Mouse (Mus musculus) cortical plate, adult 2 months (tissue): ENCODE data around the gene Med31. TPM values are rescaled to one million over a fixed set of nuclear protein-coding genes. Genes with fewer than 3 reads are reported as not detected.
"Not testable (repeated sequence)": the region's sequence is repeated elsewhere in the genome, so short reads cannot be mapped to it uniquely, and the experiment has no call there.

Source experiments
- H3K27ac ChIP-seq: fragments of 200-500 bp; 2 replicates; pipeline ENCODE4 v1.5.1; 2012; ENCODE audit warnings: low read length, control low read depth, inconsistent platforms; ENCODE audit not compliant: insufficient read depth
- H3K4me1 ChIP-seq: fragments of 200-500 bp; 2 replicates; pipeline ENCODE4 v1.6.1; 2011; ENCODE audit warnings: low read length; ENCODE audit not compliant: control insufficient read depth, insufficient read depth
- H3K4me3 ChIP-seq: fragments of 200-500 bp; 2 replicates; pipeline ENCODE4 v1.5.1; 2011; ENCODE audit warnings: mild to moderate bottlenecking, low read length, control low read depth; ENCODE audit not compliant: insufficient read depth
- CTCF ChIP-seq: fragments of 200-500 bp; IDR thresholded peaks from 2 replicates; pipeline ENCODE4 v1.5.1; 2011; ENCODE audit warnings: mild to moderate bottlenecking, control low read depth, low read length; ENCODE audit not compliant: insufficient read depth; ENCODE audit errors: extremely low read depth
- POLR2A ChIP-seq: fragments of 200-500 bp; IDR thresholded peaks from 2 replicates; pipeline ENCODE4 v1.6.1; 2011; ENCODE audit warnings: mild to moderate bottlenecking, low read length, control low read depth; ENCODE audit not compliant: insufficient read depth; ENCODE audit errors: extremely low read depth
- polyA plus RNA-seq: library from polyadenylated mRNA; depleted of rRNA; stranded (reverse); fragments of >200 nt; gene quantifications from 2 replicates; pipeline ENCODE4 v1.2.3, GENCODE M21; 2012; rRNA removed

Gene Med31
- polyA plus RNA-seq, 1 experiment = 25.8 TPM

- no peak for TF ChIP-seq CTCF
- TF ChIP-seq POLR2A = no peak
Measured at GRCm38 (mm10) chr11:72174721-72175120, 40.7 kb downstream of the Med31 start.

GRCm38 (mm10) chr11:72173506-72173905 is 41.9 kb downstream of the Med31 start:
- Histone ChIP-seq H3K27ac (no peak overlapping the region), H3K4me1 (peaks cover 2% of the 10 kb centered on the region), H3K4me3 (no peak overlapping the region)
- TF ChIP-seq POLR2A (no peak), CTCF (no peak)

More at GRCm38 (mm10) chr11:72174721-72175120, 40.7 kb downstream of the Med31 start:
- H3K4me3 ChIP-seq = no peak overlapping the region
- H3K4me1 ChIP-seq = peaks cover 2% of the 10 kb centered on the region
- H3K27ac ChIP-seq = no peak overlapping the region

- not testable (repeated sequence) for H3K4me3 ChIP-seq, H3K4me1 ChIP-seq, H3K27ac ChIP-seq
Measured at GRCm38 (mm10) chr11:72171906-72172305, 43.5 kb downstream of the Med31 start.

- TF ChIP-seq POLR2A = no peak
- TF ChIP-seq CTCF = no peak
- Histone ChIP-seq H3K4me1 (no peaks in the 10 kb centered on the region), H3K4me3 (no peak overlapping the region), H3K27ac (no peak overlapping the region)
Measured at GRCm38 (mm10) chr11:72169871-72170270, 45.5 kb downstream of the Med31 start.

- no peak overlapping the region for H3K27ac ChIP-seq
- no peak for TF ChIP-seq CTCF
- TF ChIP-seq POLR2A = no peak
Measured at GRCm38 (mm10) chr11:72163198-72163597, 52.2 kb downstream of the Med31 start.

More at GRCm38 (mm10) chr11:72163198-72163597, 52.2 kb downstream of the Med31 start:
- H3K4me3 ChIP-seq = no peak overlapping the region
- H3K4me1 ChIP-seq = no peaks in the 10 kb centered on the region

Other genes with a start within 250 kb of the Med31 start
- 0.04 and 0.06 TPM in 2 replicates for gene Aipl1, start 178.1 kb downstream of the Med31 start, polyA plus RNA-seq
- gene Pimreg, start 173.6 kb downstream of the Med31 start, polyA plus RNA-seq = 0.61 and 0.92 TPM in 2 replicates
- gene Pitpnm3, start 79.8 kb downstream of the Med31 start, polyA plus RNA-seq = 69.5 and 72.8 TPM in 2 replicates
- 7.0 and 8.0 TPM in 2 replicates for gene Gm43951, start 8.8 kb downstream of the Med31 start, polyA plus RNA-seq
- 34.1 and 36.2 TPM in 2 replicates for gene 4933427D14Rik, start 8.1 kb downstream of the Med31 start, polyA plus RNA-seq
- gene Txndc17, start 8.0 kb downstream of the Med31 start, polyA plus RNA-seq = 71.3 and 71.6 TPM in 2 replicates
- 16.7 and 20.8 TPM in 2 replicates for gene Slc13a5, start 51.6 kb upstream of the Med31 start, polyA plus RNA-seq
- gene Xaf1, start 86.0 kb upstream of the Med31 start, polyA plus RNA-seq = 16.0 and 16.3 TPM in 2 replicates
- gene Fbxo39, start 98.9 kb upstream of the Med31 start, polyA plus RNA-seq = not detected in 2 replicates
- 0.95 and 1.8 TPM in 2 replicates for gene Tekt1, start 146.8 kb upstream of the Med31 start, polyA plus RNA-seq
- gene Smtnl2, start 196.1 kb upstream of the Med31 start, polyA plus RNA-seq = 0.78 and 1.6 TPM in 2 replicates
- gene Ggt6, start 219.9 kb upstream of the Med31 start, polyA plus RNA-seq = 0.25 and 0.27 TPM in 2 replicates
- 48.1 and 56.2 TPM in 2 replicates for gene Mybbp1a, start 225.8 kb upstream of the Med31 start, polyA plus RNA-seq